Mouse (Mus musculus): ENCODE data around the gene Agtrap.

- no peak for TF ChIP-seq POLR2A (IDR thresholded peaks at IDR 0.05; ENCODE audit: borderline replicate concordance, low read depth, low read length)
- TF ChIP-seq CTCF (IDR thresholded peaks at IDR 0.05; ENCODE audit: low read depth, low read length), result no peak
Observed at GRCm38 (mm10) chr4:148134988-148135387, 47.2 kb upstream of the Agtrap start.
